26 mouse cellular contexts compared by ENCODE assay signal in genomic region chrX:52533766-52534165, GRCm38 (mm10).
DNase-seq lines count a peak whose midpoint lies in the region; TF ChIP-seq lines count a peak whose summit lies in the region.
"Had no signal": no experiment of that assay in that cellular context is flagged by ENCODE, and none has a peak within 500 bp of the region (broad histone marks: within the 10 kb centered on the region; RNA-seq: fewer than 3 reads in every experiment).

No protein-coding gene starts in this region.

- WGBS in kidney, adult 2 months, result 43% methylated on average over 1 of the region's 1 CpGs
- 45% methylated on average over 1 of the region's 1 CpGs for WGBS in embryonic facial prominence, embryonic 10.5 days

- no peaks in the 10 kb centered on the region for H3K9me3 ChIP-seq in embryonic facial prominence, embryonic 10.5 days
- H3K9me3 ChIP-seq: embryonic facial prominence, embryonic 13.5 days; forebrain, embryonic 10.5 days; forebrain, embryonic 15.5 days; heart, embryonic 12.5 days; hindbrain, embryonic 15.5 days; kidney, embryonic 15.5 days; midbrain, embryonic 12.5 days had no signal

- no peak overlapping the region for H3K27ac ChIP-seq in kidney, adult 2 months (ENCODE audit: insufficient read depth, low read depth, low read length)
- H3K27ac ChIP-seq in embryonic facial prominence, embryonic 10.5 days (replicated peaks), result no peak overlapping the region
- H3K27ac ChIP-seq: embryonic facial prominence, embryonic 13.5 days; forebrain, embryonic 10.5 days; forebrain, embryonic 15.5 days; hindbrain, embryonic 15.5 days; liver, embryonic 14.5 days; midbrain, embryonic 12.5 days had no signal

- H3K27me3 ChIP-seq in kidney, adult 2 months (replicated peaks; ENCODE audit: control insufficient read depth, insufficient read depth, low read length), result no peaks in the 10 kb centered on the region
- H3K27me3 ChIP-seq in embryonic facial prominence, embryonic 10.5 days (replicated peaks; ENCODE audit: low read depth, poor library complexity, severe bottlenecking), result 0 out of 2 replicates have a peak, but pooled peaks cover 3% of the 10 kb centered on the region
- H3K27me3 ChIP-seq: forebrain, embryonic 15.5 days; heart, embryonic 12.5 days; hindbrain, embryonic 15.5 days; midbrain, embryonic 12.5 days had no signal

- TF ChIP-seq CTCF in kidney, adult 2 months (conservative IDR thresholded peaks at IDR 0.05; ENCODE audit: insufficient read depth, insufficient read length, low read depth, low read length), result no peak

- TF ChIP-seq POLR2A in kidney, adult 2 months (IDR thresholded peaks at IDR 0.05; ENCODE audit: low read depth, low read length), result no peak

- no peaks in the 10 kb centered on the region for H3K36me3 ChIP-seq in kidney, adult 2 months (ENCODE audit: control insufficient read depth, insufficient read depth, low read length)
- no peaks in the 10 kb centered on the region for H3K36me3 ChIP-seq in embryonic facial prominence, embryonic 10.5 days (replicated peaks)
- H3K36me3 ChIP-seq: embryonic facial prominence, embryonic 13.5 days; forebrain, embryonic 10.5 days; forebrain, embryonic 15.5 days; heart, embryonic 12.5 days; hindbrain, embryonic 15.5 days; kidney, embryonic 15.5 days; midbrain, embryonic 12.5 days had no signal

- H3K4me3 ChIP-seq in kidney, adult 2 months (ENCODE audit: insufficient read depth, low read depth, low read length), result no peak overlapping the region
- no peak overlapping the region for H3K4me3 ChIP-seq in embryonic facial prominence, embryonic 10.5 days
- H3K4me3 ChIP-seq: embryonic facial prominence, embryonic 13.5 days; forebrain, embryonic 10.5 days; forebrain, embryonic 15.5 days; heart, embryonic 12.5 days; hindbrain, embryonic 15.5 days; kidney, embryonic 15.5 days; midbrain, embryonic 12.5 days had no signal

- H3K4me1 ChIP-seq in kidney, adult 2 months (ENCODE audit: control insufficient read depth, insufficient read depth, low read length), result no peaks in the 10 kb centered on the region; the same call in 1 of the 2 replicates
- peaks cover 44% of the 10 kb centered on the region for H3K4me1 ChIP-seq in embryonic facial prominence, embryonic 10.5 days
- H3K4me1 ChIP-seq: forebrain, embryonic 15.5 days; heart, embryonic 12.5 days; hindbrain, embryonic 15.5 days; midbrain, embryonic 12.5 days had no signal

- DNase-seq in kidney, adult 2 months, result peak; percentile 35
- no peak for DNase-seq in kidney, postnatal 4 days
- DNase-seq in ZHBTc4 (ENCODE audit: low read depth, low spot score), result peak; percentile 5
- peak; percentile 39 for DNase-seq in embryonic facial prominence, embryonic 10.5 days (ENCODE audit: low spot score)
- peak; percentile 37 for DNase-seq in mesoderm, embryonic 11.5 days (ENCODE audit: low read depth, low spot score)
- DNase-seq in natural killer cell, adult 2 months (ENCODE audit: low spot score in 2 of 2), result no peak
- no peak for DNase-seq in lung, postnatal 25 days (ENCODE audit: low spot score)
- DNase-seq: adrenal gland, postnatal 14 days; cerebellum, adult 11-12 months; cerebellum, adult 9-11 months; gastrocnemius, postnatal 25 days; heart, adult 18-20 months; heart, postnatal 4 days; layer of hippocampus, postnatal 36 days; liver; lung, adult 2 months; right cerebral cortex, postnatal 25 days; thymus, postnatal 14 days had no signal

Comparison
In these comparisons a context has a peak if more than half of its experiments do, and no peak if none do; other contexts are left out.
1. DNase-seq: peak in kidney, adult 2 months (single experiment), ZHBTc4 (single experiment), embryonic facial prominence, embryonic 10.5 days (single experiment) and mesoderm, embryonic 11.5 days (single experiment); none in kidney, postnatal 4 days (0 of 2), natural killer cell, adult 2 months (0 of 2) and lung, postnatal 25 days (single experiment).